Mouse (Mus musculus) embryo, embryonic 9.5 days (tissue): Measurements from ENCODE around the gene Mob1b.

Source experiments
- DNase-seq: peaks from one replicate; pipeline ENCODE4 v3.0.0-alpha.2; 2017; ENCODE audit errors: extremely low spot score

Mob1b gene

DNA sequence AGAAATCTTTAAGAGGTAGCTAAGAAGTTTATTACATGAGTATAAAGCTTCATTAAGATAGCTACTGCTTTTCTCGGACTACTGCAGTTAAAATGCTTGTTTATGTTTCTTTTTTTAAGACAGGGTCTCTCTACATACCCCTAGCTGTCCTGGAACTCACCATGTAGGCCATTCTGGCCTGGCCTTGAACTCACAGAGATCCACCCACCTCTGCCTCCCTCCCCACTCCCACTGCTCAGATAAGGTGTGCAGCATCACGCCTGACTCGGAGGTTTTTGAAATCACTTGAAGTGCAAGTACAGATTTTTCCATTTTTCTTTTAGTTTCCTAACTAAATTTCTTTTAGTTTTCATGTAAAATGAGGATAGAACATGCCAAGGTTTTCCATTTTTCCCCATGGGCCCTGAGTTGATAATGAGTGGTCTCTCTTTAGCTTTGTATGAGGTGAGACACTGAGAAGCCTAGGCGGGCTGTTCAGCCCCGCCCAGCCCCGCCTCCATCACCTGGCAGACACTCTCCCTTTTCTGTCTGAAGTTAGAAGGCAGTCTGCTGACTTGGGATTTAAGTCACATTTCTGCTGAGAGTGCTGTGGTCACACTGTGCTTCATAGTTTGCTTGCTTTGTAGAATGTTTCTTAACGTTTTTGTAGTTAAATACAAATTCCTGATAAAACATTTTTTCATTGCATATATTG, 61.6 kb downstream of the Mob1b start:
- no peak for DNase-seq

DNA sequence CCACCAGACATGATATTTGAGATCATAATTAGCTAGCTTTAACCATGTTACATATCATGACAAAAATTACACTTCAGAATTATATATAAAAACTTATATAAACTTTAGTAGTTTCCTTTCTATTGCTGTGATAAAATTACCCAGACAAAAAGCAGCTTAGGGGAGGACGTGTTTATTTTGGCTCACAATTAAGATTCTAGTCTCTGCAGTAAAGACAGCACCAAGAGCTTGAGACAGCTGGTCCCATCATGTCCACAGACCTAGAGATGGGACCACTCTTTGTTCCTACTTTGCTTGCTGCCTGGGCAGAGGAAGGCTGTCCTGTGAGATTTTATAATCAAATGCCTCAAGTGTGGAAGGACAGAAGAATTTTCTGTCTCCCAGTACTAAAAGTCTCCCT, 64.4 kb downstream of the Mob1b start:
- DNase-seq: no peak

DNA sequence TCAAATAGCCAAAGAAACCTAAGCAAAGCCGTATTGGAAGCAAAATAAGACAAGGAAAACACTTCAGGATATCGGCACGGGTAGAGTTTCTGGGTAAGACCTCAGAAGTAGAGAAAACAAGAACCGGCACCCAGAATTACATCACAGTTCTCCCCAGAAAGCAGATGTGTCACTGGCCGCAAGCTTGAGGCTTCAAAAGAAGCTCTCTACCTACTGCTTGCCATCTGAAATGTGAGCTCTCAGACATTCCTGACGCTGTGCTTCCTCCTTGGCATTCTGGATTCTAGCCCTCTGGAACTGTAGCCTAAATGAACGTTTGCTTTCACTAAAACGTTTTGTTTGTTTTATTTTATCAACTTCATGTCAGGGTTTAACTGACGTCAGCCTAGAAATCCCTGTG, 70.0 kb downstream of the Mob1b start:
- DNase-seq: no peak

DNA sequence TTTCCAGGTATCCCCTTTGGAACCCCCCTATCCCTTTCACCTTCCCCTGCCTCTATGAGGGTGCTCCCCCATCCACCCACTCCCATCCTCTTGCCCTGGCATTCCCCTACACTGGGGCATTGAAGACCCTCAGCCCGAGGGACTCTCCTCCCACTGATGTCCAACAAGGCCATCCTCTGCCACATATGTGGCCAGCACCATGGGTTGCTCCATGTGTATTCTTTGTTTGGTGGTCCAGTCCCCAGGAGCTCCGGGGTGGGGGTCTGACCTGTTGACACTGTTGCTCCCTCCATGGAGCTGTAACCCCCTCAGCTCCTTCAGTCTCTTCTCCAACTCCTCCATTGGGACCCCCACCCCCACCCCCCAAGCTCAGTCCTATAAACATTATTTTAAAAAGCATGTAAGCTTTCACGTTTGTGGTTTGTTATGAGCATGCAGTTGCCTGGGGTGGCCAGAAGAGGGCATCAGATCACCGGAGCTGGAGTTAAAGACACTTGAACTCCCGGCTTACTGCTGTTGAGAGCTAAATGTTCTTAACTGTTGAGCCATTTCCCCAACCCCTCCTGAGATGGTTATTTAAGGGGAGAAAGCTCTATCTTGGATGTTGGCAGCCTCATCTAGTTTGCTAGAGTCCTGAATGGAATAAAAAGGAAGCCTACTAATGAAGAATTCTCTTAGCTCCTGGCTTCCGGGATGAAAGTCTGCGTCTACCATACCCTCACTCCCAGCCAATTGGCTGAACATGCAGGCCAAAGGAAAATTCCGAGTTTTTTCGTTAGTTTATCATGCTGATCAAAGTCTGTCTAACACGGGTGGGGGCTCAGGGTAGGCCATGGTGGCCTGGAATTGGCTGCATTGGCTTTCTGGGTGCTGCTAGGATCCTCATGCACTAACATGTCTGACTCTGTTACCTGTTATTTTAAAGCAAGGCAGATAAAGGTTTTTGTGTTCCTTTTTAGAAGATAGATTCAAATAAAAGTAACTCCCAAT, 70.9 kb downstream of the Mob1b start:
- DNase-seq: peak; percentile 61

DNA sequence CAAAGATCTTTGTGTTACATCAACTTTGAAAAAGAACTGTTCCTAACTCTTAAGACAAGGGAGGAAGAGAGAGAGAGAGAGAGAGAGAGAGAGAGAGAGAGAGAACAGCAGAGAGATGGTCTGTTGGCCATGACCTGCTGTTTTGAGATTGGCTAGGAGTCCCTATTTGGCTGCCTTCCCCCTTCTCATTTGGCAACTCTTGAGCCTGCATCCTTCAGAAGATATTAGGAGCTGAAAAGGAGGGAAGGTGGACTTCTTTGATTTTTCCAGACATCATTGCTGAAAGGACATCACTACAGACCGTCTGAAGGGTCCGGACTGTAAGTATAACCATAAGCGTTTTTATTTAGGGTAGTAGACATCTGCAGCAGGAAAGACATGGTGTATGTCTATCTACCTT, 73.0 kb downstream of the Mob1b start:
- no peak for DNase-seq

DNA sequence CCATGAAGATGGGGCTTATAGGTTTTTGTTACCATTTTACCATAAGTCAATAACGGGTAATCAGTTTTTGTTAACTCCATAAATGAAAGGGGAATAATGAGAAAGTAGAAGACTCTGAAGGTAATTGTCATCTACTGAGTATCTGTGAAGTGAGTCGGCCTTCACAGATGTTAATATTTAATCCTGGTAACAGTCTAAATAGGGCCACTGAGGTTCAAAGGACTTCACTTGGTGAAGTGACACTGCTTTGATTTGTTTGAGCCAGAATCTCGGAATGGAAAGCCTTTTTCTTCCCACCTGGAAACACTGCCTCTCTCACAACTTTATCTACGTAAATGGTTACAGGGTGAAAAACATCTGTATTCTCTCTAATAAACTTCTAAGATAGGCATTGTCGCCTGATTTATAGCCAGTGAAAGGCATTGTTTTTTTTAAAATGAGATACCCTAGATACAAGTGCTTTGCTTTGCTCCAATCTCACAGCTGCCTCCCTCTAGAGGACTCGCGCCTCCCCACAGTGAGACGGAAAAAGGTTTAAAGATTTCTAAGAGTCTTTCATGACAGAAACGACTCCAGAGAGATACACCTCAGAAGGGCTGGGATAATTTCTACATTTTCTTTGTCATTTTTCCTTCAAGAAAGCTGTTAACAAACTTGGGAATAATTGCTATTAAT, 75.4 kb downstream of the Mob1b start:
- no peak for DNase-seq

DNA sequence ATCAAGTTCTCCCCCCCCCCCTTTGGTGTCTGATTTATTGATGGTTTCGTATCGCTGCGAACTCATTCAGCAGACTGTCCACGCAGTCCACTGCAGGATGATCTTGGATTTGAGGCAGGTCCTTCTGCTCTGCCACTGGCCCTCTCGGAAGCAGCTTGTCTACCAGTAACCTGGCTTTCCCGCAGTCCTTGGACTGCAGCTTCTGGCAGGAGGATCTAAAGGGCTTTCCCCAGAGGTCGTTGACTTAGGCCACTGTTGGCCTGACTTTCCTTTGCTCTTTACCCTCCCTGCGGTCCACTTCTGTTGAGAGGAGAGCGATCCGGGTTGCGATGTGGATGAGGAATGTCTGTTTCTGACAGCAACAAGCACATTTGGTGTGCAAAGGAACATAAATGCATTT, 75.9 kb downstream of the Mob1b start:
- DNase-seq: no peak

DNA sequence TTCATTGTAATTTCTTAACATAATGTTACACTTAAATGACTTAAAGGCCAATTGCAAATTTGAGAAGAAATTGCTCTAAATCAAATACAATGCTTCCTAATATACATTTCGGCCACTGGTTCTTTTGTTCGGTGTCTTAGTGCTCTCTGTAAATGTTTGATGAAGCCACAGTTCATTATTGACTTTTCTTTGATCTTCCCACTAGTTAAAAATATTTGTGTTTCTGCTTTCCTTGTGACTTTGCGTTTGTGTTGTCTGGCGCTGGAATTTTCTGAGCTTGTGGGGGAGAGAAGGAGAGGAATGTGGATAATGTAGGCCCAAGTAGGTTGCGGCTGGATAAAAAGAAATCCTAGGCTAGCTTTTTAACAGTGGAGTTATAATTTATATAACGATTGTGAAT, 76.5 kb downstream of the Mob1b start:
- no peak for DNase-seq

DNA sequence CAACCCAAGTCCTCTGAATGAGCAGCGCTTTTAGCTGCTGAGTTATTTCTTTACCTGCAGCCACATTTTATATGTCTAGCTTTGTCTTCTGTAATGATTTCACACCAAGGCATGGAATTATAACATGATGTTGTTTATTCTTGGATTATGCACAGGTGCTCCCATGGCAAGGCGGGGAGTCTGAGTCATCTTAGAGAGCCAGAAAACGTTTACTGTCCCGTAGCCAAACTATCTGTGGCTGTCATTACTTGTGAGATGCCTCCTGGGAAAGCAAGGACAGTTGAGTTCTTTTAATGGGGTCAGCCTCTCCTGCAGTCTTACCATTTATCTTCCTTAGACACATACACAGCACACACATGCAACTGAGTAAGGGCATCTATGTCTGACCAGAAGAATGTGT, 85.0 kb downstream of the Mob1b start:
- no peak for DNase-seq

DNA sequence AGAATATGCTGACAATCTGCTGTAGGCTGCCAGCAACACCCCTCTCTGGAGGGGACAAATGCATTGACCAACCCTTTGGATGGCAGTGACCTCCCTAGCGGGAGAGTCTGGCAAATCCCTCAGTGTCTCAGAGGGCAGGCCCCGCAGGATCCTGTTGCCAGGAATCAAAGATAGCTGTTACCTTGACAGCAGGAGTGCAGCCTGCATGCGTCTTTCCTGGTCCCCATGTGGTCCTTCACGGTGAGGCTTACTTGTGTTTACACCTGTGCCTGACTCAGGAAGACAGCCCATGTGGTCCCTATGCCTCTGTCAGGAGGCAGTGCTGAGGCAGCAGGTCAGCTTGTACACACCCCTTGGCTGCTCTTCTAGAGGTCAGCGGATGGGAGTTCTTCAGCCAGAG, 85.6 kb downstream of the Mob1b start:
- no peak for DNase-seq

DNA sequence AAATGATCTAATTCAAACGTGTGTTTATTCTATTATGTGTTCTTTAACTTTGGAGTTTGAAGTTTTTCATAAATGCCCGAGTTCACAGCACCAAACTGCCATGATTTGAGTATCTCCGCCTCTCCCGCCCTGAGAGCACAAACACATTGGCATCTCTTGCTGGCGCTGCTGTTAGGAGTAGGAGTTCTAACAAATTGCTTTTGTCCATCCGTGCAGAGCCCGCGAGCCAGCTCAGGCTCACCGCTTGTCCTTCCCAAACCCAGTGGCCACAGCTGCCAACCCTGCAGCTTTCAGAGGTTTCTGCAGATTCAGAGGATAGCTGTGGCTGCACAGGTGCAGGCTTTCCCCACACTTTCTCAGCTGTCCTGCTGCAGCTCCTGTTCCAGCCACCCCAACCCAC, 86.7 kb downstream of the Mob1b start:
- DNase-seq: no peak

DNA sequence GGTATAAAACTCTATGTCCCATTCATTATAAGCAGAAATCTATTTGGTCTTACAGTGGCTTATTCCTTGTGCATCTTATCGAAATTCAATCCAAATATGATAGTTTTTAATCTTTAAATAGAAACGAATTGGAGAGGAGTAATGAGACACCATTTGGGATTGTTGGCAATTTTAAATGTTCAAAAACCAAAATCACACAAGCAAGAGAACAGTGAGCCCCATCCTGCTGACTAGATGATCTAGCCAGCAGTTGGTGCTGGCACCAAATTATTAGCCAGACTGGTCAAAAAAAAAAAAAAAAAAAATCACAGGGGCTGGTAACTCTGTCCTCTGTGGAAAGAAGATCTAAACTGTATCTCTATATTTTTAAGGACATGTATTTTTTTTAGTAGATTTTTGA, 92.5 kb downstream of the Mob1b start:
- DNase-seq: no peak
